Mouse (Mus musculus) neural tube, embryonic 11.5 days (tissue): ENCODE measurements at regions not wholly inside any gene's neighbourhood (a gene's known extent, or its start where the extent isn't known, plus 50 kb on each side); places are given as distances from the start of the nearest gene placed in this dataset.
"Not testable (repeated sequence)": the region's sequence is repeated elsewhere in the genome, so short reads cannot be mapped to it uniquely, and the experiment has no call there.

Experiments
- ATAC-seq: fragments of 200-750 bp; cut with Nextera tagmentation; 2 replicates; pipeline ENCODE4 v1.8.0; 2017; ENCODE audit warnings: moderate number of reproducible peaks, mild to moderate bottlenecking, moderate TSS enrichment, moderate library complexity; ENCODE audit not compliant: insufficient read depth, low FRiP score, low TSS enrichment
- DNase-seq: peaks from one replicate; pipeline ENCODE4 v3.0.0-alpha.2; 2015; ENCODE audit warnings: low spot score
- H3K27ac ChIP-seq: fragments of 300-500 bp; sonication (generic); 2 replicates; pipeline ENCODE4 v1.5.1; 2014; ENCODE audit warnings: low read depth, mild to moderate bottlenecking, low read length
- H3K27me3 ChIP-seq: fragments of 300-500 bp; sonication (generic); 2 replicates; pipeline ENCODE4 v1.6.1; 2014; ENCODE audit warnings: mild to moderate bottlenecking, low read length, mixed read lengths; ENCODE audit not compliant: control insufficient read depth, insufficient read depth
- H3K36me3 ChIP-seq: fragments of 300-500 bp; sonication (generic); 2 replicates; pipeline ENCODE4 v1.6.1; 2014; ENCODE audit warnings: mild to moderate bottlenecking, low read length, moderate library complexity, mixed read lengths; ENCODE audit not compliant: control insufficient read depth, insufficient read depth
- H3K4me1 ChIP-seq: fragments of 300-500 bp; sonication (generic); 2 replicates; pipeline ENCODE4 v1.6.1; 2014; ENCODE audit warnings: low read length, mixed read lengths; ENCODE audit not compliant: control insufficient read depth, insufficient read depth
- H3K4me2 ChIP-seq: fragments of 300-500 bp; sonication (generic); 2 replicates; pipeline ENCODE4 v1.6.1; 2014; ENCODE audit warnings: low read depth, mild to moderate bottlenecking, moderate library complexity
- H3K4me3 ChIP-seq: fragments of 300-500 bp; sonication (generic); 2 replicates; pipeline ENCODE4 v1.5.1; 2014; ENCODE audit warnings: low read depth, low read length
- H3K9ac ChIP-seq: fragments of 300-500 bp; sonication (generic); 2 replicates; pipeline ENCODE4 v1.6.1; 2014; ENCODE audit warnings: mild to moderate bottlenecking, low read length
- H3K9me3 ChIP-seq: fragments of 300-500 bp; sonication (generic); 2 replicates; pipeline ENCODE4 v1.6.1; 2016; ENCODE audit warnings: low read length; ENCODE audit not compliant: control insufficient read depth
- WGBS: fragments of 180-500 bp; shearing (Covaris S2); extraction: QIAGEN DNeasy Blood & Tissue Kit; methylation state at CpG from one replicate; pipeline ENCODE4 v1.1.7; 2014; 5-methylcytosine and 5-hydroxymethylcytosine counted together

DNA sequence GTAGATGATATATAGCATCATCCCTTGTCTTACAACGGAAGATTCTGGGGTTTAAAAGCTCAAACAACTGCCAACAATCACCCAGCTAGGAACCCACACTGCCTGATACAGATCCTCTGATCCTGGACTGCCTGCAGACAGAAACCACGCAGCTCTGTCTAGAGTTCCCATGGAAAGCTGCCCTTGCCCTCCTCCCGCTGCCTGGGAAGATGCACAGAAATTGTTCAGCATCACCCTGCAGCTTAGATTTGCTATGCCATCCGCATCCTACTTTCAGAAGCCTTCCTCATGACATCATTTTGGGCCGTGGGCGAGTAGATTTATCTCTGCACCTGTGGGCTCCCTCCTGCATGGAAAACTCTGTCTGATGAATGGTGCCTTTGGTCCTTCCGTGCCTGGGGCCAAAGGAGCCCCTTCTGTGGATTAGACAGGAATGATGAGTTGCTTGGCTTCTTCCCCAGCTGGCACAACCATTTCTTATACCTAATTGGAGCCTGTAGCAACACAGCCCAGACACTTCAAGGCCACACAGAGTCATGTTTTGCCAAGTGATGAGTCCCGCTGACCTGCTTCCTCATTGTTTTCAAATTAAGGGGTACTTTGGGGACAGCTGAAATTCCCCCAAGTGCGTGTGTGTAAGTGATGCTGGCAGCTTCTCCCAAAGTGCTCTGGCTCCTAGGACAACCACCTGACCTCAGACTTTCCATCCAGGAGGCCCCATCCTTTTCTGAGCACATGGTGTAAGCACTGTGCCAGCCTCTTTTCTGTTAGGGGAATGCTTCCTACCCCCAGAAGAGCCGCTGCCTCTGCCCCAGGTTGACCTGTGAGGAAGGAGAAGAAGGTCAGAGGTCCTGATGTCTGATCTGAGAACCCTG, 153.9 kb downstream of the Snx18 start:
- no peak overlapping the region for H3K4me3 ChIP-seq
- WGBS, result 60% methylated on average over 10 of the region's 10 CpGs
- H3K4me1 ChIP-seq, result no peaks in the 10 kb centered on the region
- DNase-seq (peak; percentile 36), ATAC-seq (peak; percentile 55; the same call in 1 of the 2 replicates)
- H3K9ac ChIP-seq, result no peak overlapping the region
- H3K27ac ChIP-seq, result no peak overlapping the region
- no peaks in the 10 kb centered on the region for H3K9me3 ChIP-seq
- no peaks in the 10 kb centered on the region for H3K36me3 ChIP-seq
- H3K4me2 ChIP-seq, result no peak overlapping the region
- no peaks in the 10 kb centered on the region for H3K27me3 ChIP-seq

- no peaks in the 10 kb centered on the region for H3K36me3 ChIP-seq
- H3K27ac ChIP-seq, result no peak overlapping the region
- no peaks in the 10 kb centered on the region for H3K9me3 ChIP-seq
- no peak overlapping the region for H3K4me2 ChIP-seq
- ATAC-seq, result peak; percentile 23; the same call in 1 of the 2 replicates
- H3K27me3 ChIP-seq, result no peaks in the 10 kb centered on the region
- H3K4me1 ChIP-seq, result no peaks in the 10 kb centered on the region
- DNase-seq, result no peak
- no peak overlapping the region for H3K9ac ChIP-seq
- no peak overlapping the region for H3K4me3 ChIP-seq
- WGBS, result 54% methylated on average over 4 of the region's 4 CpGs
These were observed 154.9 kb downstream of the Snx18 start for GRCm38 (mm10) chr13:113463420-113463819.

GRCm38 (mm10) chr13:113454490-113455295, 161.7 kb downstream of the BC067074 start:
- 51% methylated on average over 11 of the region's 11 CpGs for WGBS
- H3K36me3 ChIP-seq, result no peaks in the 10 kb centered on the region
- no peaks in the 10 kb centered on the region for H3K9me3 ChIP-seq
- no peaks in the 10 kb centered on the region for H3K27me3 ChIP-seq
- H3K9ac ChIP-seq, result no peak overlapping the region
- DNase-seq (no peak), ATAC-seq (no peak)
- no peaks in the 10 kb centered on the region for H3K4me1 ChIP-seq
- H3K27ac ChIP-seq, result no peak overlapping the region
- H3K4me2 ChIP-seq, result no peak overlapping the region
- H3K4me3 ChIP-seq, result no peak overlapping the region

GRCm38 (mm10) chr13:113448378-113448777, 155.4 kb downstream of the BC067074 start:
- Histone ChIP-seq H3K27ac (no peak overlapping the region), H3K9ac (no peak overlapping the region), H3K4me1 (no peaks in the 10 kb centered on the region), H3K36me3 (no peaks in the 10 kb centered on the region), H3K27me3 (no peaks in the 10 kb centered on the region), H3K4me3 (no peak overlapping the region), H3K9me3 (no peaks in the 10 kb centered on the region), H3K4me2 (no peak overlapping the region)
- DNase-seq, result no peak
- WGBS, result 95% methylated on average over 1 of the region's 1 CpGs
- ATAC-seq, result no peak

DNA sequence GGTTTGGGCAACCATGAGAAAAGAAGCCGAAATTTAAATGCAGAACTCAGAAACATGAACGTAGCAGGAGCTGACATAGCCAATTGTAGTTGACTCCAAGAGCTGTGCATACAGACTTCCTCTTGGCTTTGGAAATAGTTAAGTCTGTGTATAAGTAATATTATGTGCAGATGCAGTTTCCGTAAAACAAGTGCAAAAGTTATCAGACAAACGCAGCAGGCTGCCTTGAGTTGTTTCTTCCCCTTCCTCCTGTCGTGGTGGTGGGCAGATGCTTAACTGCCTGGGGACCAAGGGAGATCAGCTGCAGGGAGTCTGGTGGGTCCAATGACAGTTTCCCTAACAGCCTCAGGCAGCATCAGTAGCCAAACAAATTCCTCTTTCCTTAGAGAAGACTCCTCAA, 153.3 kb downstream of the BC067074 start:
- no peaks in the 10 kb centered on the region for H3K36me3 ChIP-seq
- ATAC-seq, result no peak
- H3K4me3 ChIP-seq, result no peak overlapping the region
- no peak overlapping the region for H3K9ac ChIP-seq
- no peaks in the 10 kb centered on the region for H3K4me1 ChIP-seq
- no peaks in the 10 kb centered on the region for H3K9me3 ChIP-seq
- no peak for DNase-seq
- no peak overlapping the region for H3K4me2 ChIP-seq
- WGBS, result 77% methylated on average over 5 of the region's 5 CpGs
- H3K27me3 ChIP-seq, result no peaks in the 10 kb centered on the region
- H3K27ac ChIP-seq, result no peak overlapping the region

DNA sequence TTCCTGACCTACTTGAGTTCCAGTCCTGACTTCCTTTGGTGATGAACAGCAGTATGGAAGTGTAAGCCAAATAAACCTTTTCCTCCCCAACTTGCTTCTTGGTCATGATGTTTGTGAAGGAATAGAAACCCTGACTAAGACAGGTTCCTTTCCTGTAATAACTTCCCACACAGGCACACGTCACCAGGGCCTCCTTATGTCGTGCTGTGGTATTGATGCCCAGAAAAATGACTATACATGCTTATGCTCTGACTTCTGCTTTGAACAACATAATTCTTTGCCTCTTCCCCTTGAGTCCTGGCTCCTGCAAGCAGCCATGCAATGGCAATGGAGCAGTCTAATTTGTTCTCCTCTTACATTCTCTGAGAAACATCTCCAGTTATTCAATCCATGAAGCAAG, 151.5 kb downstream of the BC067074 start:
- not testable (repeated sequence) for H3K27me3 ChIP-seq, H3K9me3 ChIP-seq, H3K27ac ChIP-seq, ATAC-seq, DNase-seq, H3K36me3 ChIP-seq, H3K4me3 ChIP-seq, H3K4me1 ChIP-seq, H3K4me2 ChIP-seq, H3K9ac ChIP-seq
- WGBS, result 86% methylated on average over 2 of the region's 2 CpGs

DNA sequence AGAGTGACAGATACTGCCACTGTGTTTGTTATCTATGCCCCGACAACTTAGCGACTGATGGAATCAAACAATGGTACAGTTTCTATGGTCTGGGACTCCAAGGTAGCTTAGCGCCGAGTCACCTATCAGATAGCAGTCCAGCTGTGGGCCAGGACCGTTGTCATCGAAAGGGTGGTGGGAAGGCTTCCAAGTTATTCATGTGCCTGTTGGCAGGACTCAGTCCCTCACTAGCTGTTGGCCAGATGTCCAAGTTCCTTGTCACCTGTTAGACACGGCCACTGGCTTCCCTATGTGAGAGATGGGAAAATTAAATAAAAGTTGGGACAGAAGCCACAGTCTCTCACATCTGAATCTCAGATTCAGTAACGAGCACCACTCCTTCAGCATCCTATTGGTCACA, 150.1 kb downstream of the BC067074 start:
- DNase-seq (no peak), ATAC-seq (no peak)
- Histone ChIP-seq H3K4me1 (no peaks in the 10 kb centered on the region), H3K4me3 (no peak overlapping the region), H3K9ac (no peak overlapping the region), H3K4me2 (no peak overlapping the region), H3K9me3 (no peaks in the 10 kb centered on the region), H3K27ac (no peak overlapping the region), H3K27me3 (no peaks in the 10 kb centered on the region), H3K36me3 (no peaks in the 10 kb centered on the region)
- 90% methylated on average over 8 of the region's 8 CpGs for WGBS

DNA sequence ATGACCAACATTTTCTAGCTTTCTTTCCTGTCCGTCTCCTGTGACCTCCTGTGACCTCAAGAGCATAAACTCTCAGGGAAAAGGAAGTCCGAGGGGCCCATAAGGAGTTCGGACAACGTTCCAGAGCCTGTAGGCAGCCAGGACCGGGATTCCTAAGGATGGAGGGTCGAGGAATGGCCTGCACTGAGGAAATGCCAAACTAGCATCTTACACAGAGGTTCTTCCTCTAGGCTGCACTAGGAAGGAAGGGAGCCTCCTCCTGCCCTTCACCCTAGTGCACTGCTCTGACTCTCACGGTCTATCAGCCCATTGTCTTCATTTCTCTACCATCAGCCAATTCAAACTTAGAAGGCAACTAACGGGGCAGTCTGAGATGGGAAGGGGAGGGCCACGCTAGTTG, 149.2 kb downstream of the BC067074 start:
- H3K27ac ChIP-seq, result no peak overlapping the region
- ATAC-seq (no peak), DNase-seq (no peak)
- no peaks in the 10 kb centered on the region for H3K9me3 ChIP-seq
- no peak overlapping the region for H3K4me2 ChIP-seq
- H3K9ac ChIP-seq, result no peak overlapping the region
- no peaks in the 10 kb centered on the region for H3K4me1 ChIP-seq
- no peaks in the 10 kb centered on the region for H3K27me3 ChIP-seq
- H3K4me3 ChIP-seq, result no peak overlapping the region
- no peaks in the 10 kb centered on the region for H3K36me3 ChIP-seq
- 56% methylated on average over 9 of the region's 9 CpGs for WGBS
